Mouse (Mus musculus) MEL (cell line): ENCODE results near the gene Ube2e1. TPM values are rescaled to one million over a fixed set of nuclear protein-coding genes. Genes with fewer than 3 reads are reported as not detected.
A peak's percentile ranks its signal among the peaks of the same experiment; 100 is the strongest.
"Not testable (repeated sequence)": the region's sequence is repeated elsewhere in the genome, so short reads cannot be mapped to it uniquely, and the experiment has no call there.

Source experiments
- DNase-seq: peaks from one replicate; pipeline ENCODE4 v3.0.0; 2011; ENCODE audit warnings: low read depth, low spot score
- H3K27ac ChIP-seq: 2 replicates; pipeline ENCODE4 v1.5.1; 2012; ENCODE audit warnings: low read depth, mild to moderate bottlenecking, control low read depth, low read length, moderate library complexity; ENCODE audit not compliant: control insufficient read depth
- H3K27me3 ChIP-seq, 2 experiments: fragments of 150-350 bp in 1 of 2; sonication (generic) in 1 of 2; 2 replicates each; pipeline ENCODE4 v1.6.1; 2012; ENCODE audit warnings: low read length in 2 of 2, mild to moderate bottlenecking in 2 of 2, improper control_type of control experiment in 1 of 2, moderate library complexity in 1 of 2; ENCODE audit not compliant: insufficient read depth in 2 of 2, control insufficient read depth in 1 of 2
- H3K36me3 ChIP-seq, 2 experiments: 2 replicates each; pipeline ENCODE4 v1.6.1; 2012 to 2014; ENCODE audit warnings: low read length in 2 of 2, improper control_type of control experiment in 1 of 2, inconsistent platforms in 1 of 2, mild to moderate bottlenecking in 1 of 2; ENCODE audit not compliant: insufficient read depth in 2 of 2, control insufficient read depth in 1 of 2
- H3K4me1 ChIP-seq, 2 experiments: fragments of 150-350 bp in 1 of 2; sonication (generic) in 1 of 2; 2 replicates each; pipeline ENCODE4 v1.6.1; 2012; ENCODE audit warnings: low read length in 2 of 2, improper control_type of control experiment in 1 of 2, mild to moderate bottlenecking in 1 of 2; ENCODE audit not compliant: insufficient read depth in 2 of 2, control insufficient read depth in 1 of 2
- H3K4me3 ChIP-seq, 2 experiments: fragments of 150-350 bp in 1 of 2; sonication (generic) in 1 of 2; 2 replicates each; pipeline ENCODE4 v1.5.1; 2012; ENCODE audit warnings: low read depth in 2 of 2, low read length in 2 of 2, mild to moderate bottlenecking in 2 of 2, moderate library complexity in 2 of 2, control low read depth in 1 of 2, improper control_type of control experiment in 1 of 2; ENCODE audit not compliant: control insufficient read depth in 1 of 2, insufficient read depth in 1 of 2
- H3K79me2 ChIP-seq: 2 replicates; pipeline ENCODE4 v1.6.1; 2012; ENCODE audit warnings: mild to moderate bottlenecking, low read length, moderate library complexity; ENCODE audit not compliant: control insufficient read depth, poor library complexity, insufficient read depth
- H3K9ac ChIP-seq: 2 replicates; pipeline ENCODE4 v1.6.1; 2012; ENCODE audit warnings: low read depth, mild to moderate bottlenecking, control low read depth, low read length, moderate library complexity; ENCODE audit not compliant: control insufficient read depth, poor library complexity, severe bottlenecking
- H3K9me3 ChIP-seq: fragments of 150-350 bp; sonication (generic); replicated peaks from 2 replicates; pipeline ENCODE4 v1.6.1; 2012; ENCODE audit warnings: mild to moderate bottlenecking, low read length, improper control_type of control experiment, moderate library complexity; ENCODE audit not compliant: insufficient read depth
- CHD1 ChIP-seq: IDR thresholded peaks from 2 replicates; pipeline ENCODE4 v1.6.1; 2012; ENCODE audit warnings: low read depth, mild to moderate bottlenecking, inconsistent platforms, low read length, improper control_type of control experiment
- CTCF ChIP-seq, 3 experiments: IDR thresholded peaks in 2 of 3; conservative IDR thresholded peaks in 1 of 3; 2 replicates each; pipeline ENCODE4 v1.5.1; 2011 to 2012; ENCODE audit warnings: low read length in 3 of 3, low read depth in 2 of 3, mild to moderate bottlenecking in 2 of 3, improper control_type of control experiment in 1 of 3, inconsistent platforms in 1 of 3, mixed read lengths in 1 of 3, moderate library complexity in 1 of 3; ENCODE audit not compliant: control insufficient read depth in 1 of 3, insufficient read depth in 1 of 3, poor library complexity in 1 of 3, severe bottlenecking in 1 of 3
- ELF1 ChIP-seq: IDR thresholded peaks from 2 replicates; pipeline ENCODE4 v1.6.1; 2014; ENCODE audit warnings: low read depth, mild to moderate bottlenecking, inconsistent platforms, low read length, improper control_type of control experiment, moderate library complexity
- EP300 ChIP-seq, 2 experiments: IDR thresholded peaks; 2 replicates each; pipeline ENCODE4 v1.6.1; 2011; ENCODE audit warnings: improper control_type of control experiment in 2 of 2, low read length in 2 of 2, low read depth in 1 of 2, mild to moderate bottlenecking in 1 of 2
- GABPA ChIP-seq: IDR thresholded peaks from 2 replicates; pipeline ENCODE4 v1.6.1; 2012; ENCODE audit warnings: low read depth, mild to moderate bottlenecking, inconsistent platforms, low read length, improper control_type of control experiment, moderate library complexity
- GATA1 ChIP-seq: IDR thresholded peaks from 2 replicates; pipeline ENCODE4 v1.6.1; 2011; ENCODE audit warnings: low read depth, low read length, improper control_type of control experiment
- HCFC1 ChIP-seq: IDR thresholded peaks from 2 replicates; pipeline ENCODE4 v1.6.1; 2012; ENCODE audit warnings: low read depth, mild to moderate bottlenecking, inconsistent platforms, low read length, improper control_type of control experiment, moderate library complexity
- JUND ChIP-seq: IDR thresholded peaks from 2 replicates; pipeline ENCODE4 v1.6.1; 2011; ENCODE audit warnings: low read depth, mild to moderate bottlenecking, improper control_type of control experiment, low read length
- KAT2A ChIP-seq: conservative IDR thresholded peaks from 2 replicates; pipeline ENCODE4 v1.6.1; 2012; ENCODE audit warnings: low read depth, low read length, improper control_type of control experiment, inconsistent platforms
- MAFK ChIP-seq: IDR thresholded peaks from 2 replicates; pipeline ENCODE4 v1.6.1; 2011; ENCODE audit warnings: low read depth, mild to moderate bottlenecking, low read length, improper control_type of control experiment, borderline replicate concordance
- MAX ChIP-seq: IDR thresholded peaks from 2 replicates; pipeline ENCODE4 v1.6.1; 2011; ENCODE audit warnings: low read length, improper control_type of control experiment
- MAZ ChIP-seq: IDR thresholded peaks from 2 replicates; pipeline ENCODE4 v1.6.1; 2012; ENCODE audit warnings: low read depth, mild to moderate bottlenecking, inconsistent platforms, low read length, improper control_type of control experiment
- MEF2A ChIP-seq: IDR thresholded peaks from 2 replicates; pipeline ENCODE4 v1.6.1; 2014; ENCODE audit warnings: low read depth, mild to moderate bottlenecking, inconsistent platforms, low read length, improper control_type of control experiment; ENCODE audit not compliant: poor library complexity, insufficient replicate concordance, severe bottlenecking; ENCODE audit errors: extremely low read depth
- MXI1 ChIP-seq: IDR thresholded peaks from 2 replicates; pipeline ENCODE4 v1.6.1; 2011; ENCODE audit warnings: mild to moderate bottlenecking, low read depth, low read length, improper control_type of control experiment
- NRF1 ChIP-seq: IDR thresholded peaks from 2 replicates; pipeline ENCODE4 v1.6.1; 2014; ENCODE audit warnings: low read depth, mild to moderate bottlenecking, inconsistent platforms, low read length, improper control_type of control experiment, moderate library complexity; ENCODE audit not compliant: poor library complexity, insufficient read depth, severe bottlenecking
- POLR2AphosphoS2 ChIP-seq: IDR thresholded peaks from 2 replicates; pipeline ENCODE4 v1.6.1; 2011; ENCODE audit warnings: low read length, improper control_type of control experiment
- POLR2AphosphoS5 ChIP-seq: IDR thresholded peaks from 2 replicates; pipeline ENCODE4 v1.6.1; 2012; ENCODE audit warnings: low read depth, borderline replicate concordance, mild to moderate bottlenecking, inconsistent platforms, low read length, moderate library complexity, mixed read lengths
- RAD21 ChIP-seq: IDR thresholded peaks from 2 replicates; pipeline ENCODE4 v1.6.1; 2011; ENCODE audit warnings: mild to moderate bottlenecking, low read depth, low read length, improper control_type of control experiment
- SIN3A ChIP-seq: IDR thresholded peaks from 2 replicates; pipeline ENCODE4 v1.6.1; 2012; ENCODE audit warnings: low read length, improper control_type of control experiment, inconsistent platforms
- SMC3 ChIP-seq: IDR thresholded peaks from 2 replicates; pipeline ENCODE4 v1.6.1; 2011; ENCODE audit warnings: low read depth, low read length, improper control_type of control experiment
- TBP ChIP-seq: IDR thresholded peaks from 2 replicates; pipeline ENCODE4 v1.8.0; 2011; ENCODE audit warnings: low read depth, low read length, improper control_type of control experiment
- TCF12 ChIP-seq: IDR thresholded peaks from 2 replicates; pipeline ENCODE4 v1.6.1; 2014; ENCODE audit warnings: low read depth, mild to moderate bottlenecking, inconsistent platforms, low read length, improper control_type of control experiment, moderate library complexity
- USF1 ChIP-seq: IDR thresholded peaks from 2 replicates; pipeline ENCODE4 v1.6.1; 2014; ENCODE audit warnings: low read depth, mild to moderate bottlenecking, inconsistent platforms, low read length, improper control_type of control experiment, moderate library complexity
- ZC3H11A ChIP-seq: IDR thresholded peaks from 2 replicates; pipeline ENCODE4 v1.6.1; 2012; ENCODE audit warnings: low read depth, mild to moderate bottlenecking, inconsistent platforms, low read length, improper control_type of control experiment
- ZMIZ1 ChIP-seq: IDR thresholded peaks from 2 replicates; pipeline ENCODE4 v1.6.1; 2012; ENCODE audit warnings: low read depth, mild to moderate bottlenecking, inconsistent platforms, low read length, improper control_type of control experiment, moderate library complexity
- ZNF384 ChIP-seq: IDR thresholded peaks from 2 replicates; pipeline ENCODE4 v1.6.1; 2012; ENCODE audit warnings: low read depth, mild to moderate bottlenecking, inconsistent platforms, low read length, improper control_type of control experiment
- polyA plus RNA-seq, 2 experiments: library from polyadenylated mRNA; stranded (reverse) in 1 of 2; unstranded in 1 of 2; fragments of >175 nt in 1 of 2; fragments of >200 nt in 1 of 2; gene quantifications; 2 replicates each; pipeline versions ENCODE4 v1.2.1 to v1.2.4; 2012; ENCODE audit warnings: low replicate concordance in 2 of 2, low read depth in 1 of 2; ENCODE audit not compliant: insufficient read length in 2 of 2, insufficient read depth in 1 of 2, missing spikeins in 1 of 2
- total RNA-seq: library from RNA; depleted of rRNA; stranded (reverse); fragments of 300-350 nt; gene quantifications from 2 replicates; pipeline ENCODE4 v1.2.3, GENCODE M21; 2012

The Ube2e1 gene
- total and polyA plus RNA-seq, 3 experiments, result 43.0 to 246 (median 240) TPM

GRCm38 (mm10) chr14:18270529-18271441, 60.9 kb downstream of the Ube2e1 start, which contains the start of the genes Nkiras1 and Rpl15 (continued):
- TF ChIP-seq NRF1 (0 out of 2 replicates have a peak, but pooled peaks have one; percentile 2), POLR2AphosphoS2 (peak; percentile 89), SMC3 (no peak), MAZ (peak; percentile 80), ZNF384 (no peak)

- peak; percentile 40 for DNase-seq
- TF ChIP-seq ZMIZ1 (0 out of 2 replicates have a peak, but pooled peaks have one; percentile 38), CHD1 (peak; percentile 23)
- TF ChIP-seq, all 39 proteins: peak for 2; not testable (repeated sequence) for 37
- H3K27ac ChIP-seq, result peak overlapping the region; percentile 81
- H3K9me3 ChIP-seq, H3K27me3 ChIP-seq, H3K4me1 ChIP-seq: not testable (repeated sequence)
- peaks cover 10 to 16% of the 10 kb centered on the region in 2 experiments for H3K36me3 ChIP-seq
- peaks cover 32% of the 10 kb centered on the region for H3K79me2 ChIP-seq
- H3K4me3 ChIP-seq, result peak overlapping the region; percentile 65 to 97
- peak overlapping the region; percentile 95 for H3K9ac ChIP-seq
These were observed 61.6 kb downstream of the Ube2e1 start for GRCm38 (mm10) chr14:18269947-18270528.

DNA sequence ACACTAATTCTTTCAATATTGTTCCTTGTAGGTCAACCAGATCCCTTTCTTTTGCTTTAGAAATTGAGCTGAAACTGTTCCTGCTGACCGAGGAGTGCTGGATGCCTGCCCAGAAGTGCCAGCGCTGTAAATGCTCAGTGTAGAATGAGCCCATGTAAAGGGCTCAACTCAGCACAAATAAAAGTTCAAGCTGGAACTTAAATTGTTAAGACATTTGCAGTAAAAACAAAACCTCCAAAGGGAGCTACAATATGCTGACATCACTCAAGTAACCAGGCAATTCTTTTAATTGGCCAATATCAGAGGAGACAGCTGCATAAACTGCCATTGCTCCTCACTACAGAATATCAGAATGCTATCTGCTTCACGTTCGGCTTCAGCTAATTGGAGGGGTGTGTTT, 68.2 kb downstream of the Ube2e1 start:
- peaks cover 0 to 3% of the 10 kb centered on the region in 2 experiments; a peak in 2 of 4 replicates for H3K4me1 ChIP-seq
- peak overlapping the region; percentile 7; the same call in 1 of the 2 replicates for H3K9ac ChIP-seq
- no peak for TF ChIP-seq POLR2AphosphoS2
- no peak for TF ChIP-seq HCFC1
- TF ChIP-seq MAX, result no peak
- no peak for TF ChIP-seq ZC3H11A
- no peak for TF ChIP-seq KAT2A
- no peak for TF ChIP-seq GATA1
- TF ChIP-seq MXI1, result peak; percentile 44; the same call in 1 of the 2 replicates
- no peak for TF ChIP-seq RAD21
- no peak for TF ChIP-seq GABPA
- no peak for TF ChIP-seq ELF1
- TF ChIP-seq CTCF (IDR thresholded peaks at IDR 0.05 in 2 of 3, conservative IDR thresholded peaks at IDR 0.05 in 1 of 3; ENCODE audit: control insufficient read depth in 1 of 3, insufficient read depth in 1 of 3, low read depth in 2 of 3, low read length in 3 of 3, poor library complexity in 1 of 3, severe bottlenecking in 1 of 3), result no peak
- TF ChIP-seq MEF2A, result no peak
- peak; percentile 61 for TF ChIP-seq SIN3A
- no peak for TF ChIP-seq POLR2AphosphoS5
- TF ChIP-seq ZMIZ1, result no peak
- no peak for TF ChIP-seq JUND
- TF ChIP-seq TBP, result no peak
- TF ChIP-seq TCF12, result peak; percentile 25; the same call in 1 of the 2 replicates
- no peak for TF ChIP-seq MAFK
- TF ChIP-seq EP300 (IDR thresholded peaks at IDR 0.05; ENCODE audit: low read depth in 1 of 2, low read length in 2 of 2), result peak; percentile 30 to 34; a peak in 2 of 4 replicates
- TF ChIP-seq USF1, result no peak

More for the DNA sequence above, 68.2 kb downstream of the Ube2e1 start:
- Histone ChIP-seq H3K4me3 (peak overlapping the region; percentile 34 to 64; a peak in 3 of 4 replicates), H3K27me3 (no peaks in the 10 kb centered on the region), H3K36me3 (peaks cover 3 to 11% of the 10 kb centered on the region in 2 experiments), H3K79me2 (no peaks in the 10 kb centered on the region), H3K27ac (peak overlapping the region; percentile 42; the same call in 1 of the 2 replicates), H3K9me3 (no peaks in the 10 kb centered on the region)
- DNase-seq, result peak; percentile 63
